Mouse (Mus musculus) heart, postnatal 25 days (tissue): ENCODE data around the gene Gm20388. TPM values are rescaled to one million over a fixed set of nuclear protein-coding genes. Genes with fewer than 3 reads are reported as not detected.
A peak's percentile ranks its signal among the peaks of the same experiment; 100 is the strongest.

Experiments used
- DNase-seq: peaks from one replicate; pipeline ENCODE4 v3.0.0; 2022; ENCODE audit warnings: low spot score
- intact Hi-C: fragments of 180-260 bp; cut with DNase I; formaldehyde crosslinking; loops from one replicate; pipeline ENCODE4 v1.15.1; 2025
- total RNA-seq, 2 experiments: library from RNA; stranded (reverse); gene quantifications; 2 replicates each; pipeline ENCODE4 v1.2.3; 2021

Gm20388 gene
- total RNA-seq, 2 experiments from 2014 or later: 2.7 TPM; not detected in 1

DNA sequence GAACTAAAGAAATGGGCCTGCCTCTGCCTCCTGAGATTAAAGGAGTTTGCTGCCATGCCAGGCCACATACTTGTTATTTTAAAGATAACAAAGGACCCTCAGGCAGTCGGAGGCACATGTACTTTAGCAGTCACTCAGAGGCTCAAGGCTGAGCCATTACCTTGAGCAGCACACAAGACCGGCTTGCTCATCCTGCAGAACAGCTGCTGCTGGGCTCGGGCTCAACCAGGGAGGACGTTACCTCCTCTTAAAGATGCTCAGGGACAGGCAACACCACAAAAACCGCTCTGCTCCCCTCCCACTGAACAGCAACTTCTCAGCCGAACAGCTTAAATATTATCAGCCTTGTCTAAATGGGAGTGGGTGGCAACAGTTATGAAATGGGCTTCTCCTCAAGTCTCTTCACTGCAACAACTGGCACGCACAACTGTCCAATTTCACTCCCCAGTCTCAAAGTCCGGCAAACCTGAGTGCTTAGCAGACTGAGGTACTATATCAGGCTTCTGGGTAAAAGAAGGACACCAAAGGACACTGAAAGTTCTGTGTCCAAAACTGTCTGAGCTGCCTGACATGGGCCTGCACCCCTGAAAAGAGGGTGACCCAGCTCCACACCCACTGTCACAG is 2991.4 kb downstream of the Gm20388 start:
- no peak for DNase-seq
- intact Hi-C loops: loop anchor here (10.0 kb wide), 1 partner anchor 303 kb away; no protein-coding TSS in a partner anchor

DNA sequence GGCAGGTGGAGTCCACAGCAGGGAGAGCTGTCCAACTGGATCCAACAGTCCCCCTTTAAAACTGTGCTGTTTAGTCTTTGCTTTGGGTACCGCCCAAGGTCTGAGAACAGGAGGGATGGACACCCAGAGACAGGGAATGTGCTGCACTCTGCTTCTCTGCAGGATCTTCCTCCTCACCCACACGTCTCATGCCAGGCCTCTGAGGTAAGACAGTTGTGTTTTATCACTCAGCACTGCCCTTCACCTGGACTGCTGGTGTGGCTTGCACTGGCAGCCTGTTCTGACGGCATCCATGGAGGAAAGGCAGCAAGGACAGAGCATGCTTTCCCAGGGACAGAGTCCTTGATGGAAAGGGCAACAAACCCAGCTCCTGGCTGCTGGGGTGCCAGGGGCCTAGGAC is 2991.9 kb downstream of the Gm20388 start:
- no peak for DNase-seq
- intact Hi-C loops: loop anchor here (10.0 kb wide), 1 partner anchor 302 kb away; no protein-coding TSS in a partner anchor

DNA sequence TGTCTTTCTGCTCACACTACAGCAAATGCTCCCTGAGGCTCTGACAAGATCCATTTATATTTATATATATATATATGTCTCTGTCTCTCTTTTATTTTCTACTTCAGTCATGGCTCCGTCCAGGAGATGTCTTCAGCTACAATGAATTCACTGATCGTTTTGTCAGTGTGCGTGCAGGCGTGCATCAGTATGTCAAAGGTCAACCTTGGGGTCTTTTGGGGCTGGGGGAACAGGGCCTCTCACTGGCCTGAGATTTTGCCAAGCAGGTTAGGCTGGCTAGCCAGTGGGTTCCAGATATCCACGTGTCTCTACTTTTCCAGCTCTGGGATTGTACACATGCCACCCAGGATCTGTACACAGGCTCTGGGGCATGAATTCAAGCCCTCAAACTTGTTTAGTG is 2992.4 kb downstream of the Gm20388 start:
- no peak for DNase-seq
- intact Hi-C loops: loop anchor here (10.0 kb wide), 1 partner anchor 302 kb away; no protein-coding TSS in a partner anchor

DNA sequence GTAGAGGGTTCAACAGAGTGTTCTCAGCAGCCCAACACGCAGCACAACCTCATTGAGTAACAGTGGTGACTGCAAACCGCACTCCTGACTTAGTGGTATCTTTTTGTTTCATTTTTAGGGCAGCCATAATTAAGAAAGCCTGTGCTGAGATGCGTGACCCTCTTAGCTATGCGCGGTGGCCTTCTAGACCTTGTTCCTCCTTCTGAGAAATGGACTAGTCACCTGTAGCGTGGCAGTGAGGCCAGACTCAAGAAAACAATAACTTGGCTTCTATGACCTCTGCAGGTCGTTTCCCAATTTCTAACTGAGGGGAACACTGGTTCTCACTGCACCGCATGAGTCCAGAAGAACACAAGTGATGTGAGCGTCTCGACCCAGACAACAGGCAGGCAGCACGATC is 2993.9 kb downstream of the Gm20388 start:
- no peak for DNase-seq
- intact Hi-C loops: loop anchor here (10.0 kb wide), 1 partner anchor 300 kb away; no protein-coding TSS in a partner anchor

DNA sequence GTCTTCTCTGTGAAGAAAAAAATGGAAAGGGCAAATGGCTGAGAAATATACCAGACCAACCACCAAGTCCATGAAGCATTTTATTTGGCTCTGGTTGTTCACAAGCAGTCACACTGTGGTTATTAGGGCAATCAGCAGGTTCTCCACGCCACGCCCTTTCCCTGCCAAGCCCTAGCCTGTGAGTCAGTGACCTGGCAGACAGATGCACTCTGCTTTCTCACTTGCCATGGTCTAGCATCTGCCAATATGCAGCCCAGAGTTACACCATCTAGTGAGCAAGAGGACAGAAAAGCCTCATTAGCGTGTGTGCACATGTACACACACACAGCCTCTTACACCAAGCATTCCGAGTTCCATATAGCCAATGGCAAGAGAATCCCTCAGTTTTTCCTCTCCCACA is 2994.7 kb downstream of the Gm20388 start:
- DNase-seq: no peak
- intact Hi-C loops: loop anchor here (10.0 kb wide), 1 partner anchor 299 kb away; no protein-coding TSS in a partner anchor

DNA sequence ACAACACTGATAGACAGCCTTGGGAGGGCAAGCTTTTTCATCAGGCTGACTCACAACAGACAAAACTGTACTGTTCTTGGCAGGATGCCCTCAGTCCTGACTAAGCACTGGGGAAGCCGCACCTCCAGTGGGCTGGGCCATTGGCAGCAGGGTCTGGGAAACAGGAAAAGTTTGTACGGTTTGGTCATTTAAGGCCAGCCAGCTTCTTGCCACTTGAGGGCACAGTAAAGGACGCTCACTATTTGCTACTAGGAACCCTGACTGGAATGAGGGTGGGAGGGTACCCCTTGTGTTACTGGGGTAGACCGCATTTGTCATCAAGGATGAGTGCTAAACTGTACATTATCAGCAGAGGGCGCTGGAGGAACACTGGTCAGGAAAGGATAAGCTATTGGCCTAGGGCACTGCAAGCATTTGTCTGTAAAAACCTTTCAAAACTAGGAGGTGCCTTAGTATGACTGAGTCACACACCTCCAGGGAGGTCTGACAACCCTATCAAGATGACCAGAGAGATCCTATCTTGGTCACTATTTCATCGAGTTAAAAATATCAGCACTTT is 2995.9 kb downstream of the Gm20388 start:
- peak; percentile 88 for DNase-seq
- intact Hi-C loops: loop anchor here (1.0 to 10.0 kb wide), 4 partner anchors 136 to 298 kb away; partner anchors contain the start of gene Ankrd11

DNA sequence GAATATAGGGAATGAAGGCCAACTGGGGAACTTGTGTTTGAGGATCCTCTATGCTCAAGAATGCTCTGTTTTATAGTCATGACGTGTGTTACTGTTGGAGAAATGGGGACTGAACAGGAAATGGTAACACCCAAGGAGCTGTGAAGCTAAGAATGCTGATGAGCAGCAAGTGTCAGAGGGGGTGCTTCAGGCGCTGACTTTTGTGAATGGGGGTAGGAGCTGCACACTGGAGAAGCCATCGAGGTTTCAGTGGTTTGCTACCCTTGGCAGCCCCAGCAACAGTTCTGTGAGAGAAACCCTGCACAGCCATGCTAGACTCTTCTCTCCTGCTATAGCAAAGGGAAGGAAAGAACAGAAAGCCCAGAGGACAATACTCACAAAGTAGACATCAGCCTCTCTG is 3001.5 kb downstream of the Gm20388 start:
- intact Hi-C loops: no loop called here
- DNase-seq: no peak

DNA sequence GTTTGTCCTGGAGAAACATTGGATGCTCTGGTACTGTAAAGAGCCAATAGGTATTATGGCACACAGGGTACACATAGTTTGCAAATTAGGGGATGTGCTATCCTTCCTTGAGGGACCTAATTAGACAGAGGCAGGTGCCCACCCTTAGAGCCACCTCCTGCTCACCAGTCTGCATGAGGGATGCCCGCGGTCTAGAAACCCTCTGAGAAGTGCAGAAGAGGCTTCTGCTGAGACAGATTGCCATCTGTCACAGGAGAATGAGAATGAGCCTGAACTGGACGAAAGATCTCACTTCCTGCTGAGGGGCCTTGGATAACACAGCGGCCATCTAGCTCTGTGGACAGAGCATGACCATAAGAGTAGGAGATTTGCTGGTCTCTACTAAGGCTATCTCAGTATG is 3002.2 kb downstream of the Gm20388 start:
- no peak for DNase-seq
- intact Hi-C loops: no loop called here

DNA sequence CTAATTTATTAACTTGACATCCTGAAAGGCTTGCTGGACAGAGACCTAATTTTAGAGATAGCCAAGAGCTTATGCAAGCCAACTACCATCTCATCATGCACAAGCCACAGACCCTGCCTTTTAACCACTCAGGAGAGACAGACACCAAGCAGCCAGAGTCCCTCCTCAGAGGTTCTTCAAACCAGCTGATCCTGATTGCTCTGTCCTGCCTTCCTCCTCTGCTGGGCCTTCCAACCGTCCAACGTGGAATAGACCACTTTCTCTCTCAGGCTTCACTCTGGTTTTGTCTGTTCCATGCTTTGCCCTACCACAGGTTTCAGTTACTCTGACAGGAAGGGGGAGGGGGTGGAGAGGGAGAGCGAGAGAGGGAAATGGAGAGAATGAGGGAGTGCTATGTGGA is 3006.1 kb downstream of the Gm20388 start:
- DNase-seq: no peak
- intact Hi-C loops: no loop called here

DNA sequence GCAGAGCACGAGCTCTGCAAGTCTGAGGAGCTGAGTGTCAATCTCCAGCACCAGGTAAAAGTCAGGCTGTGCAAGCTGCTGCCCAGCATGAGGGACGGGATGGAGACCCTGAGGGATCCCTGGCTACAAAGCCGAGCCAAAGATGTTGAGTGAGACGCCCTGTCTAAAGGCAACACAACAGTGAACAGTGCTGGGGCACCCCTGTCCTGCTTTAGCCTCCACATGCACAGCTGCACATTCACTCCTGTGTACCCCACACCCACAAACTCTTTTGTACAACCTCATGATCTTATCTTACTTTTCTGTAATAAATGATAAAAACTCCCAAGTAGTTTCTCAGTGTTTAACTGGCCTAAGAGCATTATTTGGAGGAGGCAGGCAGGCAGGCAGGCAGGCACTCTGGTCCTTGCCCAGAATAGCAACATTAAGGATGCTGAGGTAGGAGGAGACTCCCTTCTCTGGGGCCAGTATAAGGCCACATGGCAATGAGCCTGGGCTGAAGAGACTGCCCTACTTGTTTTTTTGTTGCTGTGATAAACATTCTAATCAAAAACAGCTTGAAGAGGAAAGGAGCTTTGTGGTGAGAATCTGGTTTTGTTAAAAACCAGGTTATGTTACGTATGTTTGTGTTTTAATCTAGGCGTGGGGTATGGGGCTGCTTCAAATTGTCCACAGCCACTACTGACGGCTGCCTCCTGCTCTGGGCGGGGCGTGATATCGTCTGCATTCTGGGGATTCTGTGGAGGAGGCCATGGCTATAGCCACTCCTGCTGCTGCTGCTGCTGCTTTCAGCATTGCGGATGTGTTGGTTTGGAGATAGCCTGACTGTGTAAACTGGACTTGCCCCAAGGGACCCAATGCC is 3007.1 kb downstream of the Gm20388 start:
- peak; percentile 23 for DNase-seq
- intact Hi-C loops: no loop called here

DNA sequence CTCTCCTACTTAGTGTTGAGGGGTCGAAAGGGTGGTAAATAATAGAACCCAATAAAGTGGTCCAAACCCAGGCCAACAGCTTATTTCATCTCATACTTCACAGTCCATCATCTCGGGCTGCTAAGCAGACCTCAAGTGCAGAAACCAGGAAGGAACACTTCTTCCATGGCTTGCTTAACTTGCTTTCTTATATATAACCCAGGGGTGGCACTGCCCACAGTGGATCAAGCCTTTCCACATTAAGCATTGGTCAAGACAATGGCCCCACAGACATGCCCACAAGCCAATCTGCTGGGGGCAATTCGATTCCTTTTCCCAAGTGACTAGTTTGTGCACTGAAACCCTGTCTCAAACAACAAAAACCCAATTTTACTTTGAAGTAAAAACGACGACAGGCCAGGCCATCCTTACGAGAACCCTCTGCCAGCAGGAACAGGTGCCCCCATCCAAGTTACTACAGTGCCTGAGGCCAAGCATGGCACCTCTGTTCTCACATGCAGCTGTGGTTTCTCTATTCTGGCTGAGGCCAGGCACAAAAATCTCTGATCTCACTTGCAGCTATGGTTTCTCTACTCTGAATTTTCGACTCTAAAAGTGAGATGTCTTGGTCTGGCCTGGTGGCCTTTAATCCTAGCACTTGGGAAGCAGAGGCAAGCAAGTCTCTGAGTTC is 3007.9 kb downstream of the Gm20388 start:
- intact Hi-C loops: no loop called here
- no peak for DNase-seq

DNA sequence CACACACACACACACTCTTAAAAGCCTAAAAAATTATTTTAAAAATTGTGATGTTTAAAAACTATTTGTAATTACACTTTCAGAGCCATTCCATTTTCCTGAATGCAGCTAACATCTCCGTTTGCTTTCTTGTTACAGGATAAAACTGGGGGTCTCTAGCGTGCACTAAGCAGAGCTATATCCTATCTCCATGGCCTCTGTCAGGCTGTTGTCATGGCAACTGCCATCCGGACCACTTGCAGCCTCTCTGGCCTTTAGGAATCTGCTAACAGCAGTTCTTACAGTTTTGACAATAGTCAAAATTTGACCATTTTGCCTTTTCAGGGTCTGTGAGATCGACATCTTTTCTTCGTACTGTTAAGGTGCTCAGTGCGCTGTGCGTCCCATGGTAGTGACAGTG is 3010.2 kb downstream of the Gm20388 start:
- no peak for DNase-seq
- intact Hi-C loops: loop anchor here (5.0 kb wide), 1 partner anchor 36 kb away; no protein-coding TSS in a partner anchor

DNA sequence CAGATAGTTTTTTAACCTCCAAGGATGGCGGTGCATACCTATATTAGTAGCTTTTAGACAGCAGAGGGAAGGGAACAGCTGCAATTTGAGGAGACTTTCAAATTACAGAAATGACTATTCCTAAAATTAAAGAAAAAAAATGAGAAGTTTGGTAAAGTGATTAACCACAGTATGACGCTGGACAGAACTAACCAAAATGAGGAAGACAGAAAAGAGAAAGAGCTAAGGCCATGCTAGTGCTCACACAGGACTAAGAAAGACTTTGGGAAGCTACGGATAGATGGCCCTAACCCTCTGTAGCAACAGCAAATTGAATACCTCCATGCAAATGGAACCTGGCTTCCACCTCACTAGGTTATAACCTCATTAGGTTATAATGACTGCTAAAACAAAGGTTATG is 3012.3 kb downstream of the Gm20388 start:
- intact Hi-C loops: loop anchor here (5.0 kb wide), 1 partner anchor 34 kb away; no protein-coding TSS in a partner anchor
- DNase-seq: no peak

DNA sequence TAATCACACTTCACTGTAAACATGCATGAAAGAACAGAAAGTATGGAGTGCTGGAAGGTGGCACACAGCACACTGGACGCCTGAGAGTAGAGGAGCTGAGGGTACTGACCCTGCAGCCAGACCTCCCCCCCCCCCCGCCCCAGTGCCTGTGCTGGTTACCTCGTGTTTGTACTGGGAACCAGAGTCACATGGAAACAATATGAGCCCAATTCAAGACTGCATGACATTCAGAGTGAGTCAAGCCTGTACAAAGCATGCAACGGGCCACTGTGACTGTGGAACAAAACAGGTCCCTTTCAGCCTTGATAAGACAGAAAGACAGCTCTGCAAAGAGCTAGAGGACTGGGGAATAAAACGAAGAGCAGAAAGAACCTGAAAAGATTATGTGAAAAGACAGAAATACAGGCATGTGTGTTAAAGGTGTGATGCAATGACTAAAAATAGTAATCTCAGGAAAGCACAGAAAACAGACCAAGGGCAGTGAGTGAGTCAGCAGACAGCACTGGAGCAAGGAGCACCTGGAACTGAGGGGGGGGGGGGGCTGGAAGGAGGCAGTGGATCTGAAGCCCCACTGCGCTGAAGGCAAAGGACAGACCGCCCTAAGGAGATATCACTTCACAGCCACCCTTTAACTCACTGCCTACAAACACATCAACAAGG is 3012.9 kb downstream of the Gm20388 start:
- no peak for DNase-seq
- intact Hi-C loops: loop anchor here (5.0 kb wide), 1 partner anchor 34 kb away; no protein-coding TSS in a partner anchor

DNA sequence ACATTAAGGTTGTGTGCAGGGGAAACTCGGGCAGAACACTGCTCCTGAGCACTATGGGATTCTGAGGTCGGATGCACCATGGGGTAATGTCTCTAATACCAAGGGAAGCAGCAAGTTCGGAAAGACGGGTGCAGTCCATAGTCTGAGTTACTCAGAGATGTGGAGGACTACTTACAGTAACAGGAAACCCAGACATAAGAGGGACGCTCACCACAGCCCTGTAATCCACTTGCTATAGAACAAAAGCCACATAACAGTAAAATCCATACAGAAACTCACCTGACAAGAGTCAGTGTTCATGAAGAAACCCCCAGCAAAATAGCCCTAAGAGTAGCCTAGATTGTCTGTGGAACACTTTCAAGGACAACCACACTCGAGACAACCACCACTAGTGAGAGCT is 3013.4 kb downstream of the Gm20388 start:
- intact Hi-C loops: loop anchor here (5.0 kb wide), 1 partner anchor 33 kb away; no protein-coding TSS in a partner anchor
- DNase-seq: no peak

DNA sequence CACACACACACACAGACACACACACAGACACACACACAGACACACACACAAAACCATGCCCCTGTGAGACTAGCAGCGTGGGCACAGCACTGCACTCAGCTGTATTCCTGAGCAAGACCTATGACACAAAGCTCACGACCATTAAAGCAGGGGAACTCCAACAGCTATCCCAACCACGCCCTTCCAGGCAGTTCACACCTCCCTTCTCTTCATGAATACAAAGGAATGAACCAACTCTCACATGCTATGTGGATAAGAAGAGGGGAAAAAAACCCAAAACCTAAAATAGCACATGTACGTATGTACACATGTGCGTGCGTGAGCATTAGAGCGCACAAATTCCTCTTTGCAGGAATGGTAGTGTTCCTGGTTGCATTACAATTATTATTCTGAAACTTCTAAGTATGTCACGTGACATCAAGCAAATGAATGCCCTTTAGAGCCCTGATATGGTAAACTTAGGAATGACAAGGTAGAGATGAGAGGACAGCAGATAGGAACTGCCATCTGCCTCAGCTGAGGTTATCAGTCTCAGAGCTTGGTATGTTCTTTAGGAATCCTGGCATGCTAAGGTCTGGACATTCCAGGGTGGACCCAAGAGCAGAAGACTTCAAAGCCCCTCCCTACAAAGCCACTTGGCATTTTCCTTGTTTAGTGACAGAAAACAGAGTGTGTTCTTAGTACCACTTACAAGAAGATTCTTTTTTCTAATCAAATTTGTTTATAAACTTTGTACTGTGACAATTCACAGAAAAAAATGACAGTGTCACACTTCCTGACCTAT is 3015.5 kb downstream of the Gm20388 start:
- DNase-seq: no peak

DNA sequence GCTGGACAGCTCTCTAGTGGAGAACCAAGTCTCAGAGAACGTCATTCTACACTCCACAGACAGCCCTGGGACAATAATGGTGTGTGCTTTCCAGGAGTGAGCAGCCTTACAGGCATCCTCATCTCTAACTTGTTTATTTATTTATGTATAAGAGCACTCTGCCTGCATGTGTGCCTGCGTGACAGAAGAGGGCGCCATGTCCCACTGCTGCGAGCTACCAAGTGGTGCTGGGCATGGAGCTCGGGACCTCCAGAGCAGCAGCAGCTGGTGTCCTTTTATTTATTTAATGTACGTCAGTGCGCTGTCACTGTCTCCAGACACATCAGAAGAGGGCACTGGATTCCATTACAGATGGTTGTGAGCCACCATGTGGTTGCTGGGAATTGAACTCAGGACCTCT is 3016.1 kb downstream of the Gm20388 start:
- intact Hi-C loops: loop anchor here (5.0 kb wide), 1 partner anchor 116 kb away; the partner anchor contains the start of gene Ankrd11
- no peak for DNase-seq

More for the DNA sequence above, 3015.5 kb downstream of the Gm20388 start:
- intact Hi-C loops: loop anchor here (5.0 kb wide), 1 partner anchor 116 kb away; the partner anchor contains the start of gene Ankrd11

DNA sequence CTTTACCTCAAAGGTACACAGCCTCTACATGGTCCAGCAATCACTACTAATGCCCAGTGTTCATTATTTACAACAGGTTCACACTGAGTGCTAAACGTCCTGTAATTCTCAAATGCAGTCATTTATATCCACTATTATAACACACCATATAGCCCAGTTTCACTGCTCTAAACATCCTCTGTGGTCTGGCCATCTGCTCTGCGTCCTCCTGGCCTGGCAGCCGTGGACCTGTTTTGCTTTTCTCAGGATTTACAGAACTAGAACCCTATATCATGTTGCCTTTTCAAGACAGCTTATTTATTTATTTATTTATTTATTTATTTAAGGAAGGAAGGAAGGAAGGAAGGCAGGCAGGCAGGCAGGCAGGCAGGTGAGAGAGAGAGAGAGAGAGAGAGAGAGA is 3017.2 kb downstream of the Gm20388 start:
- DNase-seq: no peak

More for the DNA sequence above, 3017.2 kb downstream of the Gm20388 start:
- intact Hi-C loops: loop anchor here (5.0 kb wide), 1 partner anchor 114 kb away; the partner anchor contains the start of gene Ankrd11
